ENCODE assay signal across 10 mouse cellular contexts in genomic region chr3:101349542-101350307, GRCm38 (mm10). TPM values are rescaled to one million over a fixed set of nuclear protein-coding genes. Genes with fewer than 3 reads are reported as not detected.
DNase-seq lines count a peak whose midpoint lies in the region; ATAC-seq and TF ChIP-seq lines count a peak whose summit lies in the region.
"Had no signal": no experiment of that assay in that cellular context is flagged by ENCODE, and none has a peak within 500 bp of the region (broad histone marks: within the 10 kb centered on the region; RNA-seq: fewer than 3 reads in every experiment).

No protein-coding gene starts in this region.

- no peak overlapping the region for H3K27ac ChIP-seq in intestine, embryonic 15.5 days
- no peak overlapping the region for H3K27ac ChIP-seq in intestine, embryonic 16.5 days (ENCODE audit: low read length)
- peak overlapping the region; percentile 79 for H3K27ac ChIP-seq in hindbrain, embryonic 15.5 days (replicated peaks)
- H3K27ac ChIP-seq in midbrain, embryonic 13.5 days, result peak overlapping the region; percentile 74
- H3K27ac ChIP-seq: heart, embryonic 13.5 days had no signal

- H3K27me3 ChIP-seq in intestine, embryonic 15.5 days (replicated peaks), result no peaks in the 10 kb centered on the region
- H3K27me3 ChIP-seq in intestine, embryonic 16.5 days (replicated peaks; ENCODE audit: control insufficient read depth, insufficient read depth, low read length), result no peaks in the 10 kb centered on the region
- H3K27me3 ChIP-seq in hindbrain, embryonic 15.5 days, result no peaks in the 10 kb centered on the region
- no peaks in the 10 kb centered on the region for H3K27me3 ChIP-seq in midbrain, embryonic 13.5 days
- H3K27me3 ChIP-seq: heart, embryonic 13.5 days had no signal

- no peak for TF ChIP-seq CTCF in brain, embryonic 14.5 days (IDR thresholded peaks at IDR 0.05; ENCODE audit: borderline replicate concordance, extremely low read depth, insufficient read depth, insufficient read length)

- no peaks in the 10 kb centered on the region for H3K36me3 ChIP-seq in intestine, embryonic 15.5 days
- H3K36me3 ChIP-seq in intestine, embryonic 16.5 days (ENCODE audit: control insufficient read depth, insufficient read depth, low read length), result no peaks in the 10 kb centered on the region
- no peaks in the 10 kb centered on the region for H3K36me3 ChIP-seq in hindbrain, embryonic 15.5 days
- H3K36me3 ChIP-seq in midbrain, embryonic 13.5 days, result no peaks in the 10 kb centered on the region
- H3K36me3 ChIP-seq: heart, embryonic 13.5 days had no signal

- peak; percentile 82 for DNase-seq in brain, embryonic 14.5 days (ENCODE audit: low read depth)
- DNase-seq in lung, postnatal 10 days, result no peak
- DNase-seq in urinary bladder, postnatal 25 days (ENCODE audit: low spot score), result no peak
- DNase-seq: cerebellum, postnatal 25 days had no signal

- H3K4me1 ChIP-seq in intestine, embryonic 15.5 days (replicated peaks), result peaks cover 12% of the 10 kb centered on the region
- H3K4me1 ChIP-seq in intestine, embryonic 16.5 days (ENCODE audit: control insufficient read depth, insufficient read depth, low read length), result peaks cover 3% of the 10 kb centered on the region; the same call in 1 of the 2 replicates
- peaks cover 33% of the 10 kb centered on the region for H3K4me1 ChIP-seq in hindbrain, embryonic 15.5 days (replicated peaks)
- H3K4me1 ChIP-seq in midbrain, embryonic 13.5 days (replicated peaks), result peaks cover 29% of the 10 kb centered on the region

- no peak overlapping the region for H3K4me2 ChIP-seq in intestine, embryonic 15.5 days (replicated peaks)
- no peak overlapping the region for H3K4me2 ChIP-seq in intestine, embryonic 16.5 days (ENCODE audit: low read depth, low read length)
- no peak overlapping the region for H3K4me2 ChIP-seq in hindbrain, embryonic 15.5 days
- no peak overlapping the region for H3K4me2 ChIP-seq in midbrain, embryonic 13.5 days (replicated peaks)
- H3K4me2 ChIP-seq: heart, embryonic 13.5 days had no signal

- peak; percentile 55; the same call in 1 of the 2 replicates for ATAC-seq in intestine, embryonic 15.5 days
- ATAC-seq in intestine, embryonic 16.5 days, result no peak
- ATAC-seq in hindbrain, embryonic 15.5 days (ENCODE audit: low FRiP score, low read depth), result peak; percentile 81
- ATAC-seq in midbrain, embryonic 13.5 days, result peak; percentile 77
- ATAC-seq in frontal cortex, adult (ENCODE audit: low TSS enrichment), result no peak

- no peaks in the 10 kb centered on the region for H3K9me3 ChIP-seq in intestine, embryonic 15.5 days
- H3K9me3 ChIP-seq in intestine, embryonic 16.5 days (ENCODE audit: control insufficient read depth, low read length), result no peaks in the 10 kb centered on the region
- no peaks in the 10 kb centered on the region for H3K9me3 ChIP-seq in hindbrain, embryonic 15.5 days
- peaks cover 7% of the 10 kb centered on the region; the same call in 1 of the 2 replicates for H3K9me3 ChIP-seq in midbrain, embryonic 13.5 days

- H3K9ac ChIP-seq in intestine, embryonic 15.5 days, result no peak overlapping the region
- H3K9ac ChIP-seq in intestine, embryonic 16.5 days (ENCODE audit: low read depth, low read length), result no peak overlapping the region
- no peak overlapping the region for H3K9ac ChIP-seq in hindbrain, embryonic 15.5 days
- 0 out of 2 replicates have a peak overlapping the region, but pooled peaks have one; percentile 0 for H3K9ac ChIP-seq in midbrain, embryonic 13.5 days (replicated peaks)

- 45% methylated on average over 6 of the region's 6 CpGs for WGBS in intestine, embryonic 15.5 days
- WGBS in intestine, embryonic 16.5 days, result 41% methylated on average over 6 of the region's 6 CpGs
- WGBS in hindbrain, embryonic 15.5 days, result 25% methylated on average over 6 of the region's 6 CpGs
- WGBS in midbrain, embryonic 13.5 days, result 41% methylated on average over 6 of the region's 6 CpGs

- no peak overlapping the region for H3K4me3 ChIP-seq in intestine, embryonic 15.5 days (replicated peaks)
- no peak overlapping the region for H3K4me3 ChIP-seq in intestine, embryonic 16.5 days (ENCODE audit: low read length)
- H3K4me3 ChIP-seq in hindbrain, embryonic 15.5 days, result no peak overlapping the region
- no peak overlapping the region for H3K4me3 ChIP-seq in midbrain, embryonic 13.5 days (replicated peaks)
- H3K4me3 ChIP-seq: heart, embryonic 13.5 days had no signal

- TF ChIP-seq POLR2A in brain, embryonic 14.5 days (IDR thresholded peaks at IDR 0.05; ENCODE audit: borderline replicate concordance, extremely low read depth, insufficient read depth, insufficient read length, poor library complexity, severe bottlenecking), result no peak

RNA-seq across cellular contexts. Expression of gene Igsf3, which starts 27.2 kb away (rescaled TPM):
- 21.3 and 22.4 TPM in 2 replicates for polyA plus RNA-seq in intestine, embryonic 15.5 days (2015; fragmentation: Nextera tagmentation; extraction: Ambion mirVana)
- 17.9 and 19.2 TPM in 2 replicates for polyA plus RNA-seq in intestine, embryonic 16.5 days (2015; fragmentation: Nextera tagmentation; extraction: Ambion mirVana)
- 17.4 and 36.0 TPM in 2 replicates for polyA plus RNA-seq in brain, embryonic 14.5 days (2012; rRNA removed)
- polyA plus RNA-seq in hindbrain, embryonic 15.5 days (2015; fragmentation: Nextera tagmentation; extraction: Ambion mirVana), result 80.2 and 90.6 TPM in 2 replicates
- 75.5 and 79.1 TPM in 2 replicates for polyA plus RNA-seq in midbrain, embryonic 13.5 days (2015; fragmentation: Nextera tagmentation; extraction: Ambion mirVana)

Comparison
In these comparisons a context has a peak if more than half of its experiments do, and no peak if none do; other contexts are left out.
1. ATAC-seq: peak in intestine, embryonic 15.5 days (single experiment), hindbrain, embryonic 15.5 days (single experiment) and midbrain, embryonic 13.5 days (single experiment); none in intestine, embryonic 16.5 days (single experiment) and frontal cortex, adult (single experiment).
2. H3K27ac ChIP-seq: peak in hindbrain, embryonic 15.5 days (single experiment) and midbrain, embryonic 13.5 days (single experiment); none in intestine, embryonic 15.5 days (single experiment) and intestine, embryonic 16.5 days (single experiment).